In the genomic region with DNA sequence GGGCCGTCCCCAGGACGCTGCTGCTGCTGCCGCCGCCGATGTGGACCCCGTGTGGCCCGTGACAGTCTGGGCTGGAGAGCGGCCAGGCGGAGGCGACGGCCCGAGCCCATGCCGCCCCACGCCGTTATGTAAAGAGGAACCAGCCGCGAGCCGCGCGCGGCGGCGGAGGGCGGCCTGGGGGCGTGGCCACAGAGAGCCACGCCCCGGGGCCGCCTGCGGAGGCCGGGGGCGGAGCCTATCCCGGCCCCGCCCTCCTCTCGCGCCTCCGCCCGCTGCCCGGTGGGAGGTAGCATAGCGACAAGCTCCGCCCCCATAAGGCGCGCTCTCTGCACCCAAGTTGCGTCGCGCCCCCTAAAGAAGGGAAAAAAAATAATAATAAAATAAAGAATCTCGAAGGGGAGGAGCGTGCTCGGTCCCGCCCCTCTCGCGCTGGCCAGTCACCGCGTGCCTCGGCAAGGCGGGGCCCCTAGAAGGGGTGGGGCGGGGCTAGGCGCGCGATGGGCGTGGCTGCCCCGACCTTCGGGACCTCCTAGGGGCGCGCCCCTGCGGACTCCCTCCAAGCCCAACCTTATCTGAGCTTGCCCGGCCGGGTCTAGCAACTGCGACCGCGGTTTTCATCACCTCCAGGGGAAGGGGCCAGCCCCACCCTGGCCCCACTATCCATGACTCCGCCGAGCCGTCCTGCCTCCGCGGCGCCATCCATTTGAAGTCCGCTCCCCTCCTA, we compare ENCODE assay signal across 1 mouse cellular context.
TF ChIP-seq lines count a peak whose summit lies in the region.

No protein-coding gene starts in this region.

TF ChIP-seq in myocyte, 11 proteins besides CTCF, POLR2A, EP300 and RAD21 (continued from another document):
- TF ChIP-seq MYOG (IDR thresholded peaks at IDR 0.05; ENCODE audit: control insufficient read depth in 1 of 3, insufficient read depth in 1 of 3, insufficient read length in 2 of 3, low read depth in 2 of 3) (no peak), MYOD1 (IDR thresholded peaks at IDR 0.05; ENCODE audit: control insufficient read depth in 1 of 3, insufficient read length in 2 of 3, low read depth in 2 of 3) (peak in 1 of 3 experiments; percentile 43)
TF ChIP-seq in myocyte: peak in this region for 3.
